Mouse (Mus musculus): Measurements from ENCODE around the gene Catsper3. TPM values are rescaled to one million over a fixed set of nuclear protein-coding genes. Genes with fewer than 3 reads are reported as not detected.

Gene Catsper3
- total RNA-seq, 2 experiments from 2014 or later: 0.20 TPM; not detected in 1

DNA sequence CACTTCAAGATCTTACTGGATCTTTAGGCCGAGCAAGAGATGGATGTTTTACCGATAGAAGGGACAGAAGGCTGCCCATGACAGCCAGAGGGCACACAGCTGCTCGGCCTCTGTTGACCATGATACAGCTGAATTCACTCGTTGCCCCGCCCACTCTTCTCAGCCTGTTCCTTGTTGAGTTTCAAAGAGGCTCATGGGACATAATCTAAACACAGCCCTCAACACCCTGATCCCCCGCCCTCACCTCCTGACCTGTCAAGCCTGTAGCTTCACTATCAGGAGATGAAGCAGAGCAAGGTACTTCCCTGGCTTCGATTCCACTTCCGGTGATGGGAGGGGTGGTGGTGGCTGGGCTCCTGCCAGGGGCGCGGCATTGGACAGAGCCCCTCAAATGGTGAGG is 63.4 kb downstream of the Catsper3 start:
- no peak for DNase-seq
- intact Hi-C loops (cut with DNase I): no loop called here

GRCm38 (mm10) chr13:55848604-55849190 is 64.3 kb downstream of the Catsper3 start:
- intact Hi-C loops (cut with DNase I): no loop called here
- no peak for DNase-seq

GRCm38 (mm10) chr13:55850726-55851125 is 66.4 kb downstream of the Catsper3 start:
- DNase-seq: peak in 1 of 2 experiments; percentile 48
- intact Hi-C loops (cut with DNase I): loop anchor here (10.0 kb wide), 1 partner anchor 104 kb away; no protein-coding TSS in a partner anchor

DNA sequence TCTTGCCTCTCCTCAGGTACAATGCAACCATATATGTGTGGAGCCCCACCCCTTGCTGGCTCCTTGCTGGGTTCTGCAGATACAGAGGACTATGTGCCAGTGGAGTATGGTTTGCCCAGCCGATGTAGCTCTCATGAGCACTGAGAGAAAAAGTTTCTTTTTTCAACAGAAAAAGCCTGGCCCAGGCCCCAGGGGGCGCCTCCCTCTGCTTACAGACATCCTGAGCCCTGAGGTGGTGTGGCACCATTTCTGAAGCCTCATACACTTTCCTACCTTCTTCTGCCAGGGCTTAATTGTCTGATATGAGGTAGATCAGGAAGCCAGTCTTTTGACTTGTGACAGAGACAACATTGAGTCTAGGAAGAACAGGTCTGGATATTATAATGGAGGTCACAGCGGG is 67.8 kb downstream of the Catsper3 start:
- intact Hi-C loops (cut with DNase I): loop anchor here (10.0 kb wide), 1 partner anchor 103 kb away; no protein-coding TSS in a partner anchor
- no peak for DNase-seq

GRCm38 (mm10) chr13:55855793-55856192 is 71.4 kb downstream of the Catsper3 start:
- DNase-seq: peak; percentile 28 to 36
- intact Hi-C loops (cut with DNase I): loop anchor here (10.0 kb wide), 1 partner anchor 99 kb away; no protein-coding TSS in a partner anchor

DNA sequence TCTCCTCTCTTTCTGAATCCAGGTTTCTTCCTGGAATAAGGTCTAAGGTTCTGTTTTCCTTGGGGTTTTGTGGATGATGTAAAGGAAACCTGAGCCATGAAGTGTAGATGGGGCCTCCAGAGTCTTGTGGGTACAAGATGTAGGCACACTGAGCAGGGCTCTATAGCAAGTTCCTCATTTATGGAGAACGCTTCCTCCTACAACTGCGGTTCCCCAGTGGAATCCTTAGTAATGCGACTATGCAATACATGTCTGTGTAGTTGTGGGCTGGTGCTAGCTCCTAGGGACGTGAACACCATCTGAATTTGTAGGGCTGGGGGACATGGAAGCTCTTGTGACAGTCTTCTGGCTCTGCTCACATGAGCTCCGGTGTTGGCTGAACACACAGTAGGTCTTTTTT is 74.1 kb downstream of the Catsper3 start:
- DNase-seq: no peak
- intact Hi-C loops (cut with DNase I): loop anchor here (10.0 kb wide), 1 partner anchor 96 kb away; no protein-coding TSS in a partner anchor

Other genes with a start within 250 kb of the Catsper3 start
- 10 to 100 TPM in 1 of 2 experiments, 1 to 10 TPM in 1; 9.3 to 10.3 TPM for gene Ddx41, start 247.9 kb upstream of the Catsper3 start, total RNA-seq (2021)
- gene Fam193b, start 213.4 kb upstream of the Catsper3 start, total RNA-seq (2021): 10 to 100 TPM in 1 of 2 experiments, 1 to 10 TPM in 1; 9.6 to 13.4 TPM
- 10 to 100 TPM; 61.4 to 63.3 TPM for gene Tmed9, start 210.8 kb upstream of the Catsper3 start, total RNA-seq (2021)
- gene B4galt7, start 184.7 kb upstream of the Catsper3 start, total RNA-seq (2021): 1 to 10 TPM; 4.3 to 6.5 TPM
- 1 to 10 TPM; 8.2 TPM for gene Caml, start 161.6 kb upstream of the Catsper3 start, total RNA-seq (2021)
- 10 to 100 TPM; 17.7 to 19.8 TPM for gene Ddx46, start 149.5 kb upstream of the Catsper3 start, total RNA-seq (2021)
- 10 to 100 TPM; 23.7 to 28.5 TPM for gene B230219D22Rik, start 91.4 kb upstream of the Catsper3 start, total RNA-seq (2021)
- gene Txndc15, start 69.9 kb upstream of the Catsper3 start, total RNA-seq (2021): 10 to 100 TPM; 26.8 to 28.8 TPM
- 10 to 100 TPM; 15.5 to 20.6 TPM for gene Pcbd2, start 57.2 kb upstream of the Catsper3 start, total RNA-seq (2021)
- gene Pitx1, start 51.6 kb downstream of the Catsper3 start, total RNA-seq (2021): under 1 TPM; 0.17 to 0.48 TPM

All from gastrocnemius, postnatal 36 days (tissue).